Mouse (Mus musculus) spleen, adult 2 months (tissue): ENCODE results near the gene BC049352. TPM values are rescaled to one million over a fixed set of nuclear protein-coding genes. Genes with fewer than 3 reads are reported as not detected.

Experiments used
- DNase-seq, 2 experiments: peaks; one replicate each; pipeline versions ENCODE4 v3.0.0 to v3.0.0-alpha.2; 2012 to 2021; ENCODE audit warnings: low spot score in 2 of 2, low read depth in 1 of 2
- H3K27ac ChIP-seq: fragments of 200-500 bp; 2 replicates; pipeline ENCODE4 v1.5.1; 2012; ENCODE audit warnings: low read length, inconsistent platforms; ENCODE audit not compliant: insufficient read depth
- H3K27me3 ChIP-seq: fragments of 200-500 bp; 2 replicates; pipeline ENCODE4 v1.6.1; 2012; ENCODE audit warnings: mild to moderate bottlenecking, moderate library complexity, low read length, inconsistent platforms; ENCODE audit not compliant: control insufficient read depth, insufficient read depth
- H3K36me3 ChIP-seq: fragments of 200-500 bp; 2 replicates; pipeline ENCODE4 v1.6.1; 2012; ENCODE audit warnings: mild to moderate bottlenecking, low read length, inconsistent platforms; ENCODE audit not compliant: control insufficient read depth, insufficient read depth
- H3K4me1 ChIP-seq: fragments of 200-500 bp; 2 replicates; pipeline ENCODE4 v1.6.1; 2011; ENCODE audit warnings: inconsistent platforms; ENCODE audit not compliant: control insufficient read depth, insufficient read depth, insufficient read length
- H3K4me3 ChIP-seq: fragments of 200-500 bp; 2 replicates; pipeline ENCODE4 v1.5.1; 2011; ENCODE audit warnings: mild to moderate bottlenecking, inconsistent platforms; ENCODE audit not compliant: insufficient read depth, insufficient read length; ENCODE audit errors: extremely low read depth
- CTCF ChIP-seq: fragments of 200-500 bp; IDR thresholded peaks from 2 replicates; pipeline ENCODE4 v1.5.1; 2011; ENCODE audit warnings: mild to moderate bottlenecking, inconsistent platforms; ENCODE audit not compliant: insufficient read depth, insufficient read length, insufficient replicate concordance; ENCODE audit errors: extremely low read depth
- POLR2A ChIP-seq: fragments of 200-500 bp; IDR thresholded peaks from 2 replicates; pipeline ENCODE4 v1.6.1; 2011; ENCODE audit warnings: low read depth, low read length, inconsistent platforms
- WGBS: fragments of 180-500 bp; shearing (Covaris S2); methylation state at CpG from one replicate; pipeline ENCODE4 v1.1.7; 2018; 5-methylcytosine and 5-hydroxymethylcytosine counted together
- polyA plus RNA-seq: library from polyadenylated mRNA; depleted of rRNA; stranded (reverse); fragments of >200 nt; gene quantifications from 2 replicates; pipeline ENCODE4 v1.2.3, GENCODE M21; 2012

BC049352 gene
- polyA plus RNA-seq, 1 experiment = 0.37 TPM

GRCm38 (mm10) chr9:45254021-45254420 lies 72.2 kb downstream of the BC049352 start:
- peaks cover 48% of the 10 kb centered on the region for H3K36me3 ChIP-seq
- no peak for DNase-seq

GRCm38 (mm10) chr9:45254605-45255004 lies 72.8 kb downstream of the BC049352 start:
- Histone ChIP-seq H3K4me3 (no peak overlapping the region), H3K27me3 (no peaks in the 10 kb centered on the region), H3K27ac (peak overlapping the region; percentile 44), H3K36me3 (peaks cover 52% of the 10 kb centered on the region), H3K4me1 (peaks cover 24% of the 10 kb centered on the region)
- TF ChIP-seq CTCF (no peak), POLR2A (no peak)
- no peak for DNase-seq
- 45% methylated on average over 4 of the region's 4 CpGs for WGBS

More at GRCm38 (mm10) chr9:45254021-45254420, 72.2 kb downstream of the BC049352 start:
- no peaks in the 10 kb centered on the region for H3K27me3 ChIP-seq
- 74% methylated on average over 6 of the region's 6 CpGs for WGBS
- H3K27ac ChIP-seq = peak overlapping the region; percentile 44
- H3K4me1 ChIP-seq = peaks cover 30% of the 10 kb centered on the region
- H3K4me3 ChIP-seq = no peak overlapping the region
- TF ChIP-seq POLR2A (no peak), CTCF (no peak)

GRCm38 (mm10) chr9:45255431-45255830 lies 73.6 kb downstream of the BC049352 start:
- TF ChIP-seq CTCF (no peak), POLR2A (no peak)
- 0 out of 2 replicates have a peak overlapping the region, but pooled peaks have one; percentile 2 for H3K27ac ChIP-seq
- H3K4me1 ChIP-seq = peaks cover 15% of the 10 kb centered on the region; the same call in 1 of the 2 replicates
- WGBS = 91% methylated on average over 4 of the region's 4 CpGs
- no peak overlapping the region for H3K4me3 ChIP-seq
- H3K36me3 ChIP-seq = peaks cover 58% of the 10 kb centered on the region
- no peaks in the 10 kb centered on the region for H3K27me3 ChIP-seq
- no peak for DNase-seq

GRCm38 (mm10) chr9:45255967-45256366 lies 74.2 kb downstream of the BC049352 start:
- Histone ChIP-seq H3K27ac (no peak overlapping the region), H3K36me3 (peaks cover 60% of the 10 kb centered on the region), H3K4me3 (no peak overlapping the region), H3K4me1 (peaks cover 10% of the 10 kb centered on the region; the same call in 1 of the 2 replicates), H3K27me3 (no peaks in the 10 kb centered on the region)
- WGBS = 94% methylated on average over 5 of the region's 5 CpGs
- no peak for TF ChIP-seq POLR2A
- TF ChIP-seq CTCF = no peak
- no peak for DNase-seq

- DNase-seq = no peak
- H3K36me3 ChIP-seq = peaks cover 74% of the 10 kb centered on the region
- H3K4me3 ChIP-seq = no peak overlapping the region
- WGBS = 83% methylated on average over 13 of the region's 13 CpGs
- no peaks in the 10 kb centered on the region; the same call in 1 of the 2 replicates for H3K4me1 ChIP-seq
- H3K27me3 ChIP-seq = no peaks in the 10 kb centered on the region
- H3K27ac ChIP-seq = no peak overlapping the region
- no peak for TF ChIP-seq POLR2A
- no peak for TF ChIP-seq CTCF
Measured at GRCm38 (mm10) chr9:45259065-45259464, 77.3 kb downstream of the BC049352 start.

GRCm38 (mm10) chr9:45261466-45261865 lies 79.7 kb downstream of the BC049352 start:
- Histone ChIP-seq H3K27ac (no peak overlapping the region), H3K4me1 (peaks cover 6% of the 10 kb centered on the region; the same call in 1 of the 2 replicates), H3K27me3 (no peaks in the 10 kb centered on the region), H3K4me3 (no peak overlapping the region), H3K36me3 (peaks cover 74% of the 10 kb centered on the region)
- WGBS = 83% methylated on average over 4 of the region's 4 CpGs
- DNase-seq = no peak
- TF ChIP-seq POLR2A (no peak), CTCF (no peak)

GRCm38 (mm10) chr9:45261872-45262271 lies 80.1 kb downstream of the BC049352 start:
- Histone ChIP-seq H3K4me3 (no peak overlapping the region), H3K27me3 (no peaks in the 10 kb centered on the region), H3K4me1 (peaks cover 7% of the 10 kb centered on the region; the same call in 1 of the 2 replicates), H3K36me3 (peaks cover 73% of the 10 kb centered on the region), H3K27ac (no peak overlapping the region)
- WGBS = 88% methylated on average over 5 of the region's 5 CpGs
- TF ChIP-seq POLR2A = no peak
- no peak for TF ChIP-seq CTCF
- no peak for DNase-seq
